In genomic region chr2:125318371-125319061, GRCm38 (mm10) we compare ENCODE assay signal across 10 mouse cellular contexts.
DNase-seq lines count a peak whose midpoint lies in the region; ATAC-seq and TF ChIP-seq lines count a peak whose summit lies in the region.
"Had no signal": no experiment of that assay in that cellular context is flagged by ENCODE, and none has a peak within 500 bp of the region (broad histone marks: within the 10 kb centered on the region; RNA-seq: fewer than 3 reads in every experiment).

No protein-coding gene starts in this region.

- no peak overlapping the region for H3K4me3 ChIP-seq in intestine, postnatal 0 days (ENCODE audit: low read depth, low read length)
- no peak overlapping the region for H3K4me3 ChIP-seq in intestine, embryonic 16.5 days (ENCODE audit: low read length)
- H3K4me3 ChIP-seq: embryonic facial prominence, embryonic 10.5 days; layer of hippocampus, adult 2 months had no signal

- peak; percentile 27; the same call in 1 of the 2 replicates for TF ChIP-seq CTCF in intestine, postnatal 0 days (IDR thresholded peaks at IDR 0.05; ENCODE audit: low read depth)

- no peak overlapping the region for H3K9ac ChIP-seq in intestine, postnatal 0 days (ENCODE audit: low read depth, low read length)
- H3K9ac ChIP-seq in intestine, embryonic 16.5 days (ENCODE audit: low read depth, low read length) = no peak overlapping the region

- 70% methylated on average over 5 of the region's 5 CpGs for WGBS in intestine, postnatal 0 days
- 74% methylated on average over 5 of the region's 5 CpGs for WGBS in intestine, embryonic 16.5 days

- H3K9me3 ChIP-seq in intestine, postnatal 0 days (ENCODE audit: control insufficient read depth) = no peaks in the 10 kb centered on the region
- no peaks in the 10 kb centered on the region for H3K9me3 ChIP-seq in intestine, embryonic 16.5 days (ENCODE audit: control insufficient read depth, low read length)
- H3K9me3 ChIP-seq: embryonic facial prominence, embryonic 10.5 days had no signal

- H3K27ac ChIP-seq in intestine, postnatal 0 days (ENCODE audit: low read depth, low read length) = no peak overlapping the region
- no peak overlapping the region for H3K27ac ChIP-seq in intestine, embryonic 16.5 days (ENCODE audit: low read length)
- H3K27ac ChIP-seq: embryonic facial prominence, embryonic 10.5 days; layer of hippocampus, adult 2 months had no signal

- H3K4me1 ChIP-seq in intestine, postnatal 0 days (replicated peaks; ENCODE audit: control insufficient read depth, insufficient read depth, low read length) = no peaks in the 10 kb centered on the region
- no peaks in the 10 kb centered on the region for H3K4me1 ChIP-seq in intestine, embryonic 16.5 days (ENCODE audit: control insufficient read depth, insufficient read depth, low read length)

- no peak overlapping the region for H3K4me2 ChIP-seq in intestine, postnatal 0 days (replicated peaks; ENCODE audit: low read depth)
- H3K4me2 ChIP-seq in intestine, embryonic 16.5 days (ENCODE audit: low read depth, low read length) = no peak overlapping the region

- peak; percentile 4 for DNase-seq in retina, postnatal 1 day
- DNase-seq in retina, embryonic 14.5 days (ENCODE audit: low spot score) = no peak
- DNase-seq in embryo, embryonic 9.5 days (ENCODE audit: extremely low spot score) = peak; percentile 23
- DNase-seq in spleen, postnatal 36 days (ENCODE audit: low spot score in 2 of 2) = no peak
- no peak for DNase-seq in ovary, postnatal 14 days (ENCODE audit: low spot score)
- DNase-seq: cerebellum, adult 2 months had no signal

- no peak for ATAC-seq in intestine, postnatal 0 days
- ATAC-seq in intestine, embryonic 16.5 days = no peak

- no peaks in the 10 kb centered on the region; the same call in none of the 2 replicates for H3K36me3 ChIP-seq in intestine, postnatal 0 days (ENCODE audit: control insufficient read depth, insufficient read depth)
- no peaks in the 10 kb centered on the region; the same call in 1 of the 2 replicates for H3K36me3 ChIP-seq in intestine, embryonic 16.5 days (ENCODE audit: control insufficient read depth, insufficient read depth, low read length)

- no peaks in the 10 kb centered on the region for H3K27me3 ChIP-seq in intestine, postnatal 0 days (replicated peaks; ENCODE audit: control insufficient read depth, insufficient read depth, low read length)
- no peaks in the 10 kb centered on the region for H3K27me3 ChIP-seq in intestine, embryonic 16.5 days (replicated peaks; ENCODE audit: control insufficient read depth, insufficient read depth, low read length)

Comparison
In these comparisons a context has a peak if more than half of its experiments do, and no peak if none do; other contexts are left out.
1. DNase-seq: peak in retina, postnatal 1 day (single experiment) and embryo, embryonic 9.5 days (single experiment); none in retina, embryonic 14.5 days (single experiment), spleen, postnatal 36 days (0 of 2) and ovary, postnatal 14 days (single experiment).